Mouse (Mus musculus): ENCODE results near the gene Neurog2. TPM values are rescaled to one million over a fixed set of nuclear protein-coding genes. Genes with fewer than 3 reads are reported as not detected.

The Neurog2 gene
- polyA plus RNA-seq, 1 experiment from 2014 or later: not detected

DNA sequence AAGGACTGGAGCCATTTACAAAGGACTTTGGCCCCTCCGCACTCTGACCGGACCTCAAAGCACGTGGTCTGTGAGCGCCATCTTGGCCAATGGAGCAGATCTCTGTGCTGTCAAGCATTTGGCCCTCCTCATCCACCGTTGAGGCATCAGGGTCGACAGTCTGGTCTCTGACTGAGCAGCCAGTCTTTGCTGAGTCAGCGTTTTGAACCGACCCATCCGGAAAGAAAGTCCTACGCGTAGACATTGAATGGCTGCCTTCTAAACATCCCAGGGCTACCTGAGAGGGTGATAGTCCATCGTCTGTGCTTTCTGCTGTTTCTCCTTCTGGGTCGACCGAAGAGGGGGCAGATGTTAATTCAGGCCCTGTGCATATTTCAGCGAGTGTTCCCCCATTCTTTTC lies 46.8 kb downstream of the Neurog2 start:
- H3K4me3 ChIP-seq (ENCODE audit: low read depth, low read length): no peak overlapping the region
- WGBS: 90% methylated on average over 15 of the region's 15 CpGs

More for the DNA sequence above, 46.8 kb downstream of the Neurog2 start:
- no peak for ATAC-seq (ENCODE audit: insufficient number of reproducible peaks, insufficient read depth, low FRiP score, low read depth)
- no peaks in the 10 kb centered on the region for H3K27me3 ChIP-seq (ENCODE audit: control insufficient read depth, insufficient read depth, low read length)
- no peak overlapping the region for H3K27ac ChIP-seq (ENCODE audit: low read length)
- H3K9ac ChIP-seq (replicated peaks; ENCODE audit: low read depth, low read length): no peak overlapping the region
- no peaks in the 10 kb centered on the region for H3K9me3 ChIP-seq (ENCODE audit: control insufficient read depth, low read depth, low read length)
- H3K4me1 ChIP-seq (ENCODE audit: control insufficient read depth, insufficient read depth, low read length): no peaks in the 10 kb centered on the region
- no peaks in the 10 kb centered on the region for H3K36me3 ChIP-seq (ENCODE audit: control insufficient read depth, insufficient read depth, low read length)
- no peak overlapping the region for H3K4me2 ChIP-seq (replicated peaks; ENCODE audit: low read depth, low read length)

Other genes starting within 250 kb of the Neurog2 start
- 50.0 and 52.4 TPM in 2 replicates for gene Ank2, start 133.8 kb upstream of the Neurog2 start, polyA plus RNA-seq (2014; fragmentation: Nextera tagmentation; extraction: Ambion mirVana)
- gene Larp7, start 79.8 kb upstream of the Neurog2 start, polyA plus RNA-seq (2014; fragmentation: Nextera tagmentation; extraction: Ambion mirVana): 59.2 and 68.3 TPM in 2 replicates
- gene Zgrf1, start 79.6 kb upstream of the Neurog2 start, polyA plus RNA-seq (2014; fragmentation: Nextera tagmentation; extraction: Ambion mirVana): 11.1 and 13.6 TPM in 2 replicates
- gene Alpk1, start 147.4 kb downstream of the Neurog2 start, polyA plus RNA-seq (2014; fragmentation: Nextera tagmentation; extraction: Ambion mirVana): 2.9 and 3.5 TPM in 2 replicates
- gene Tifa, start 156.7 kb downstream of the Neurog2 start, polyA plus RNA-seq (2014; fragmentation: Nextera tagmentation; extraction: Ambion mirVana): 4.5 and 6.1 TPM in 2 replicates
- gene Ap1ar, start 204.4 kb downstream of the Neurog2 start, polyA plus RNA-seq (2014; fragmentation: Nextera tagmentation; extraction: Ambion mirVana): 56.8 and 62.3 TPM in 2 replicates

All from stomach, embryonic 14.5 days (tissue).